Mouse (Mus musculus) forebrain, postnatal 0 days (tissue): ENCODE results near the gene Rasgrf2. TPM values are rescaled to one million over a fixed set of nuclear protein-coding genes. Genes with fewer than 3 reads are reported as not detected.

ENCODE experiments used
- ATAC-seq: fragments of 200-750 bp; cut with Nextera tagmentation; 2 replicates; pipeline ENCODE4 v1.8.0; 2017; ENCODE audit warnings: mild to moderate bottlenecking, moderate library complexity
- DNase-seq: peaks from one replicate; pipeline ENCODE4 v3.0.0-alpha.2; 2015
- H3K27ac ChIP-seq: fragments of 300-500 bp; sonication (generic); 2 replicates; pipeline ENCODE4 v1.5.1; 2014; ENCODE audit warnings: low read depth, mild to moderate bottlenecking, antibody characterized with exemption, low read length, moderate library complexity, mixed read lengths
- H3K27me3 ChIP-seq: fragments of 300-500 bp; sonication (generic); 2 replicates; pipeline ENCODE4 v1.6.1; 2014; ENCODE audit warnings: mild to moderate bottlenecking, low read length, mixed read lengths; ENCODE audit not compliant: insufficient read depth
- H3K36me3 ChIP-seq: fragments of 300-500 bp; sonication (generic); 2 replicates; pipeline ENCODE4 v1.6.1; 2014; ENCODE audit warnings: mild to moderate bottlenecking, moderate library complexity; ENCODE audit not compliant: insufficient read depth
- H3K4me1 ChIP-seq: fragments of 300-500 bp; sonication (generic); 2 replicates; pipeline ENCODE4 v1.6.1; 2014; ENCODE audit warnings: antibody characterized with exemption; ENCODE audit not compliant: insufficient read depth
- H3K4me2 ChIP-seq: fragments of 300-500 bp; sonication (generic); 2 replicates; pipeline ENCODE4 v1.6.1; 2014; ENCODE audit warnings: low read depth, mild to moderate bottlenecking, moderate library complexity
- H3K4me3 ChIP-seq: fragments of 300-500 bp; sonication (generic); 2 replicates; pipeline ENCODE4 v1.5.1; 2014; ENCODE audit warnings: low read depth, low read length, mixed read lengths
- H3K9ac ChIP-seq: fragments of 300-500 bp; sonication (generic); 2 replicates; pipeline ENCODE4 v1.6.1; 2014; ENCODE audit warnings: mild to moderate bottlenecking
- H3K9me3 ChIP-seq: fragments of 300-500 bp; sonication (generic); 2 replicates; pipeline ENCODE4 v1.6.1; 2016; ENCODE audit warnings: low read length
- CTCF ChIP-seq: sonication (generic); IDR thresholded peaks from 2 replicates; pipeline ENCODE4 v1.5.1; 2016; ENCODE audit warnings: antibody characterized with exemption, control low read depth, low read depth
- WGBS: fragments of 180-500 bp; shearing (Covaris S2); extraction: QIAGEN DNeasy Blood & Tissue Kit; methylation state at CpG from one replicate; pipeline ENCODE4 v1.1.7; 2014; 5-methylcytosine and 5-hydroxymethylcytosine counted together
- polyA plus RNA-seq: library from polyadenylated mRNA; unstranded; fragments of >200 nt; fragmentation: Nextera tagmentation; extraction: Ambion mirVana; gene quantifications from 2 replicates; pipeline ENCODE4 v1.2.1, GENCODE M21; 2015
- total RNA-seq: library from RNA; depleted of rRNA; stranded (reverse); fragments of >200 nt; gene quantifications from 2 replicates; pipeline ENCODE4 v1.2.3, GENCODE M21; 2014

Rasgrf2 gene
- total and polyA plus RNA-seq, 2 experiments from 2014 or later = 7.0 to 63.5 TPM

GRCm38 (mm10) chr13:91915582-91916239, 215.7 kb downstream of the Rasgrf2 start:
- peak; percentile 44 for DNase-seq
- Histone ChIP-seq H3K27me3 (no peaks in the 10 kb centered on the region), H3K9me3 (no peaks in the 10 kb centered on the region), H3K4me1 (peaks cover 4% of the 10 kb centered on the region; the same call in 1 of the 2 replicates), H3K4me2 (peak overlapping the region; percentile 23; the same call in 1 of the 2 replicates), H3K36me3 (no peaks in the 10 kb centered on the region), H3K4me3 (no peak overlapping the region), H3K27ac (no peak overlapping the region; the same call in 1 of the 2 replicates), H3K9ac (peak overlapping the region; percentile 10; the same call in 1 of the 2 replicates)
- TF ChIP-seq CTCF = peak; percentile 55
- peak; percentile 82 for ATAC-seq
- WGBS = 15% methylated on average over 6 of the region's 6 CpGs

GRCm38 (mm10) chr13:91915192-91915581, 216.3 kb downstream of the Rasgrf2 start:
- peak overlapping the region; percentile 23; the same call in 1 of the 2 replicates for H3K4me2 ChIP-seq
- no peaks in the 10 kb centered on the region for H3K9me3 ChIP-seq
- H3K4me1 ChIP-seq = peaks cover 4% of the 10 kb centered on the region; the same call in 1 of the 2 replicates
- no peak overlapping the region for H3K4me3 ChIP-seq
- 21% methylated on average over 4 of the region's 4 CpGs for WGBS
- peak overlapping the region; percentile 10; the same call in 1 of the 2 replicates for H3K9ac ChIP-seq
- ATAC-seq = peak; percentile 48
- peak; percentile 25 for DNase-seq
- no peak for TF ChIP-seq CTCF
- no peak overlapping the region for H3K27ac ChIP-seq
- H3K36me3 ChIP-seq = no peaks in the 10 kb centered on the region
- H3K27me3 ChIP-seq = no peaks in the 10 kb centered on the region

GRCm38 (mm10) chr13:91911652-91912051, 219.8 kb downstream of the Rasgrf2 start:
- Histone ChIP-seq H3K4me3 (no peak overlapping the region), H3K9me3 (no peaks in the 10 kb centered on the region), H3K4me1 (peaks cover 4% of the 10 kb centered on the region; the same call in 1 of the 2 replicates), H3K9ac (no peak overlapping the region), H3K27me3 (no peaks in the 10 kb centered on the region), H3K36me3 (no peaks in the 10 kb centered on the region), H3K4me2 (no peak overlapping the region), H3K27ac (no peak overlapping the region)
- no peak for ATAC-seq
- TF ChIP-seq CTCF = no peak
- DNase-seq = no peak

GRCm38 (mm10) chr13:91911211-91911610, 220.2 kb downstream of the Rasgrf2 start:
- Histone ChIP-seq H3K9ac (no peak overlapping the region), H3K27ac (no peak overlapping the region), H3K27me3 (no peaks in the 10 kb centered on the region), H3K9me3 (no peaks in the 10 kb centered on the region), H3K36me3 (no peaks in the 10 kb centered on the region), H3K4me3 (no peak overlapping the region), H3K4me2 (no peak overlapping the region), H3K4me1 (peaks cover 4% of the 10 kb centered on the region; the same call in 1 of the 2 replicates)
- no peak for DNase-seq
- ATAC-seq = no peak
- TF ChIP-seq CTCF = no peak

GRCm38 (mm10) chr13:91908202-91908980, 223.1 kb downstream of the Rasgrf2 start:
- no peak overlapping the region for H3K27ac ChIP-seq
- no peak overlapping the region for H3K9ac ChIP-seq
- H3K27me3 ChIP-seq = no peaks in the 10 kb centered on the region
- DNase-seq = peak; percentile 91
- no peaks in the 10 kb centered on the region for H3K36me3 ChIP-seq
- no peak overlapping the region for H3K4me2 ChIP-seq
- TF ChIP-seq CTCF = peak; percentile 95
- ATAC-seq = peak; percentile 93
- 34% methylated on average over 10 of the region's 10 CpGs for WGBS
- no peaks in the 10 kb centered on the region for H3K4me1 ChIP-seq
- H3K9me3 ChIP-seq = no peaks in the 10 kb centered on the region
- H3K4me3 ChIP-seq = no peak overlapping the region

- Histone ChIP-seq H3K27me3 (no peaks in the 10 kb centered on the region), H3K27ac (no peak overlapping the region), H3K36me3 (no peaks in the 10 kb centered on the region), H3K9me3 (no peaks in the 10 kb centered on the region), H3K4me2 (no peak overlapping the region), H3K4me1 (no peaks in the 10 kb centered on the region), H3K4me3 (no peak overlapping the region), H3K9ac (no peak overlapping the region)
- ATAC-seq (no peak), DNase-seq (no peak)
- no peak for TF ChIP-seq CTCF
- WGBS = 31% methylated on average over 3 of the region's 3 CpGs
Measured at GRCm38 (mm10) chr13:91906338-91906737, 225.1 kb downstream of the Rasgrf2 start.

GRCm38 (mm10) chr13:91896476-91896875, 235.0 kb downstream of the Rasgrf2 start:
- H3K27ac ChIP-seq = no peak overlapping the region
- no peak for TF ChIP-seq CTCF
- H3K36me3 ChIP-seq = no peaks in the 10 kb centered on the region
- no peaks in the 10 kb centered on the region for H3K9me3 ChIP-seq
- 62% methylated on average over 1 of the region's 1 CpGs for WGBS
- H3K9ac ChIP-seq = no peak overlapping the region
- H3K4me3 ChIP-seq = no peak overlapping the region
- no peak overlapping the region for H3K4me2 ChIP-seq
- DNase-seq (no peak), ATAC-seq (no peak)
- H3K27me3 ChIP-seq = no peaks in the 10 kb centered on the region
- no peaks in the 10 kb centered on the region for H3K4me1 ChIP-seq
